Mouse (Mus musculus): ENCODE data around the gene Phf2. TPM values are rescaled to one million over a fixed set of nuclear protein-coding genes. Genes with fewer than 3 reads are reported as not detected.

Phf2 gene
- polyA plus RNA-seq, 1 experiment from 2014 or later: 2.2 TPM

DNA sequence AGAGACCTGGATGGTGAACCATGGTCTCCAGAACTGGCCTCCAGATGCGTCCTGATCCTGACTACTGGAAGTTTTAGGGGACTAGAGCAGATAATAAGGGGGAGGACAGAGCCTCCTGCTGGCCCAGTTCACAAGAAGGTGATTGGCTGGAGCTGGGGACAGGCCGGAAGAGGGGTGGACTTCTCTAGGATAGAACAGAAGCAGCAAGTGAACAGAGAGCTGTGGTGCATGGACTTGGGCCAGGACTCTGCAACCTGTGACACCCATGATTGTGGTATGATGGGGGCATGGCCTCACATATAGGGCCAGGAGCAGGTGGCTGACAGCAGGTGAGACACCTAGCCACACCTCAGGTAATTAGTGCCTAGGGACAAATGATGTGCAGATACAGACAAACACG is 17.0 kb downstream of the Phf2 start:
- 50% methylated on average over 3 of the region's 3 CpGs for WGBS (ENCODE audit: insufficient replicate concordance)
- H3K4me1 ChIP-seq (replicated peaks): peaks cover 68% of the 10 kb centered on the region
- H3K9me3 ChIP-seq (replicated peaks): no peaks in the 10 kb centered on the region
- H3K27me3 ChIP-seq: no peaks in the 10 kb centered on the region
- H3K4me2 ChIP-seq: peak overlapping the region; percentile 1
- no peaks in the 10 kb centered on the region for H3K36me3 ChIP-seq
- DNase-seq (no peak), ATAC-seq (ENCODE audit: low read depth) (peak; percentile 43; the same call in 1 of the 2 replicates)
- no peak overlapping the region for H3K4me3 ChIP-seq (replicated peaks)
- peak overlapping the region; percentile 35 for H3K27ac ChIP-seq
- H3K9ac ChIP-seq: 0 out of 2 replicates have a peak overlapping the region, but pooled peaks have one; percentile 15

DNA sequence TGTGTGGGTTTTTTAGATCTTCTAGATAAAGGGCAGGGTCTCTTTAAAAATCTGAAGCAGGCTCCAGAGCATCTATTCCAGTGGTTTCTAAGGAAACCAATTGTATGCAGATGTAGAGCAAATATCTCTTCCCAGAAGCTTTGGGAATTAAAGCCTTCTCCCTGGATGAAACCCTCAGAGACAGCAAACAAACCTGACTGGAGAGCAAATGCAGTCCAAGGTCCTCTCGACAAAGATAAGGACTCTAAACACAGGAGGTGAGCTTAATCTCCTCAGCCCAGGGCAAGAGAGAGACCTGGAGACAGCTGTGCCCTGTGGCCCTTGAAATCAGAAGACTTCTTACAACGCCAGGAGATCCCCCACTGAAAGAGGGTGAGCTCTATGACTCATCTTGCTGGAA is 17.4 kb downstream of the Phf2 start:
- H3K4me2 ChIP-seq: 0 out of 2 replicates have a peak overlapping the region, but pooled peaks have one; percentile 1
- no peaks in the 10 kb centered on the region for H3K27me3 ChIP-seq
- H3K9ac ChIP-seq: no peak overlapping the region
- peak overlapping the region; percentile 35; the same call in 1 of the 2 replicates for H3K27ac ChIP-seq
- peaks cover 64% of the 10 kb centered on the region for H3K4me1 ChIP-seq (replicated peaks)
- no peaks in the 10 kb centered on the region for H3K36me3 ChIP-seq
- ATAC-seq (ENCODE audit: low read depth) (peak; percentile 74), DNase-seq (peak; percentile 31)
- H3K4me3 ChIP-seq (replicated peaks): no peak overlapping the region
- H3K9me3 ChIP-seq (replicated peaks): no peaks in the 10 kb centered on the region
- 3% methylated on average over 2 of the region's 2 CpGs for WGBS (ENCODE audit: insufficient replicate concordance)

DNA sequence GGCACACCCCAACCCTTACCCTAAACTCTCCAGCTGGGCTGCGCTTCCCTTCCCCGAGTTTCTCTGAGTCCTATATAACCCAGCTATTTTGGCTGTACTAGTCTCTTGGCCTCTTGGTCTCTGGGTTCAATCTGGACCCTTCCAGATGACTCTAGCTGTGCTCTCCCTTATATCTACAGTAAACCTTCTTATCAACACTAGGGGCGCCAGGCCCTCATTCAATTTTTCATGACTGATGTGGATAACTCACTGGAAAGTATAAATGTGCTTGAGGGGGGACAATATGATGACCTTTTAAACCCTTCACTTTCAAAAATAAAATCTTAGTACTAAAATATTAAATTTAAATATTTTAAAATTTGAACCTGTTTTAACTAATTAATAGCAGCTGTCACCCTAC is 18.1 kb downstream of the Phf2 start:
- DNase-seq: no peak

DNA sequence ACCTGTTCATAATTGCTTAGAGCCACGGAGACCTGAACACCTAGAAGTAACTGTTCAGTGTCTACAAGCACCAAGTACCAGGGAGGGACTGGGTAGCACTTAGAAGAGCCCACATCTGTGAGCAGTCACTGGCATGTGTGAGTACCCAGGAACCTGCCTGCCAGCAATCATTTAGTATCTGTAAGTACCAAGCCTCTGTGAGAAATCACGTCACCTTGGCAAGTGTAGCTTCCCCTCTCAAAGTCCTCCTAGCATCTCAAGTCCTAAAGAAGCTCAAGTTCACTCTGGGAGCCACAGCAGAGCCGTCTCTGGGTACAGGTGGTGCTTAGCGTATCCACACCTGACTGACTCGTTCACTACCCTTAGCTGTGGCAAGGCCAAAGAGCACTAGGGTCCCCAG is 19.2 kb downstream of the Phf2 start:
- H3K9me3 ChIP-seq (replicated peaks): no peaks in the 10 kb centered on the region
- ATAC-seq (ENCODE audit: low read depth): no peak
- H3K27me3 ChIP-seq: no peaks in the 10 kb centered on the region
- WGBS (ENCODE audit: insufficient replicate concordance): 75% methylated on average over 5 of the region's 5 CpGs
- H3K4me2 ChIP-seq: no peak overlapping the region
- no peak overlapping the region for H3K27ac ChIP-seq
- no peak overlapping the region for H3K9ac ChIP-seq
- H3K36me3 ChIP-seq: no peaks in the 10 kb centered on the region
- H3K4me1 ChIP-seq (replicated peaks): peaks cover 50% of the 10 kb centered on the region
- H3K4me3 ChIP-seq (replicated peaks): no peak overlapping the region
- DNase-seq: no peak

More for the DNA sequence above, 18.1 kb downstream of the Phf2 start:
- H3K4me2 ChIP-seq: no peak overlapping the region
- no peaks in the 10 kb centered on the region for H3K9me3 ChIP-seq (replicated peaks)
- H3K27me3 ChIP-seq: no peaks in the 10 kb centered on the region
- H3K27ac ChIP-seq: no peak overlapping the region
- peaks cover 58% of the 10 kb centered on the region for H3K4me1 ChIP-seq (replicated peaks)
- no peaks in the 10 kb centered on the region for H3K36me3 ChIP-seq
- no peak overlapping the region for H3K4me3 ChIP-seq (replicated peaks)
- ATAC-seq (ENCODE audit: low read depth): no peak
- H3K9ac ChIP-seq: no peak overlapping the region
- WGBS (ENCODE audit: insufficient replicate concordance): 55% methylated on average over 3 of the region's 3 CpGs

DNA sequence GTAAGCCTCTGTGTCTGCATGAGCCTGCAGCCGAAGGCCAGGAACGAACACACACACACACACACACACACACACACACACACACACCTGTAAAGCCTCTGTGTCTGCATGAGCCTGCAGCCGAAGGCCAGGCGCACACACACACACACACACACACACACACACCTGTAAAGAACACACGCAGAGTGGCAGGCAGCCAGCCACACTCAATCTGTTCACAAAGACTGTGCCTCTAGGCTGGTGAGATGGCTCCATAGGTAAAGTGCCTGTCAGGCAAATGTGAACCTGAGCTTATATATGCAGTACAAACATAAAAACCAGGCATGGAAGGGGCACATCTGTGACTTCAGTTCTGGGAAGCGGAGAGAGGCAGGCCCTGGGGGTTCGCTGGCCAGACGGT is 20.1 kb downstream of the Phf2 start:
- Histone ChIP-seq H3K4me2 (no peak overlapping the region), H3K9me3 (replicated peaks) (no peaks in the 10 kb centered on the region), H3K27me3 (no peaks in the 10 kb centered on the region), H3K4me1 (replicated peaks) (peaks cover 45% of the 10 kb centered on the region), H3K9ac (no peak overlapping the region), H3K4me3 (replicated peaks) (no peak overlapping the region), H3K36me3 (no peaks in the 10 kb centered on the region), H3K27ac (no peak overlapping the region)
- DNase-seq: no peak
- 86% methylated on average over 8 of the region's 8 CpGs for WGBS (ENCODE audit: insufficient replicate concordance)
- ATAC-seq (ENCODE audit: low read depth): no peak

DNA sequence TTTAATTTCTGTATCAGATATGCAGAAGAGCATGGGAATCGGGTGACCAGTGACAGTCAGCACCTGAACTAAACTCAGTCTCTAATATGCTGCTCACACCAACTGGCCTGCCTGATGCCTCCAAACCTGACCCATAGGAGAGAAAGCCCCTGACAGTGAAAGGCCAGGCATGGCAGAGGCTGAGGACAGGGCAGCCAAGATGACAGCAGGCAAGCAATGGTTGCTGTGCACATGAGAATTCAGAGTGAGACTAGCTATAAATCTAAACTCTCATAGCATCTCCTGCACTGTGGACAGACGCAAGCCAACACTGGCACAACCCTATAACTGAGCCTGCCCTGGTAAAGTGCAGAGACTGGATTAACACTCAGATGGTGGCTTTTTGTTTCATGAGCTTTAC is 20.6 kb downstream of the Phf2 start:
- H3K27ac ChIP-seq: no peak overlapping the region
- H3K4me3 ChIP-seq (replicated peaks): no peak overlapping the region
- peaks cover 46% of the 10 kb centered on the region for H3K4me1 ChIP-seq (replicated peaks)
- ATAC-seq (ENCODE audit: low read depth): no peak
- no peak overlapping the region for H3K4me2 ChIP-seq
- no peak for DNase-seq
- H3K9ac ChIP-seq: no peak overlapping the region
- H3K27me3 ChIP-seq: no peaks in the 10 kb centered on the region
- H3K36me3 ChIP-seq: no peaks in the 10 kb centered on the region
- no peaks in the 10 kb centered on the region for H3K9me3 ChIP-seq (replicated peaks)
- 74% methylated on average over 2 of the region's 2 CpGs for WGBS (ENCODE audit: insufficient replicate concordance)

DNA sequence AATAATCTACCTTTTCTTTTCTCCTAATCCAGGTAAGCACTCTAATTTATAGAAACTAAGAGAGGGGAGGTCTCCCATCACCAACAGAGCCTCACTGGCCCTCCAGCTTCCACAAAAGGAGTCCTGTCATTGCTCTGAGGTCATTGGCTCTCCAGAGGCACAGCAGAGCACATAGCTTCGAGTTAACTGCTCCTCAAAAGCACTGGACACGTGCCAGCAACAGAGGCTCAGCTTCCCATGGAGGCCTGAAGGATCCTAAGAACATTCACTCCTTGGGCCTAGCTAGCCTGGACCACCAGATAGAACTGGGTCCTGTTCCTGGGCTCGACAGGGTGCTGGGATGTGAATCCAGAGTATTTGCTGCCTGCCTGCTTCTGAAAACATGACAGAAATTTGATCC is 21.8 kb downstream of the Phf2 start:
- DNase-seq (no peak), ATAC-seq (ENCODE audit: low read depth) (no peak)
- Histone ChIP-seq H3K27ac (no peak overlapping the region), H3K9ac (no peak overlapping the region), H3K9me3 (replicated peaks) (no peaks in the 10 kb centered on the region), H3K4me3 (replicated peaks) (no peak overlapping the region), H3K27me3 (no peaks in the 10 kb centered on the region), H3K4me2 (no peak overlapping the region), H3K36me3 (no peaks in the 10 kb centered on the region), H3K4me1 (replicated peaks) (peaks cover 41% of the 10 kb centered on the region)
- WGBS (ENCODE audit: insufficient replicate concordance): 45% methylated on average over 3 of the region's 3 CpGs

DNA sequence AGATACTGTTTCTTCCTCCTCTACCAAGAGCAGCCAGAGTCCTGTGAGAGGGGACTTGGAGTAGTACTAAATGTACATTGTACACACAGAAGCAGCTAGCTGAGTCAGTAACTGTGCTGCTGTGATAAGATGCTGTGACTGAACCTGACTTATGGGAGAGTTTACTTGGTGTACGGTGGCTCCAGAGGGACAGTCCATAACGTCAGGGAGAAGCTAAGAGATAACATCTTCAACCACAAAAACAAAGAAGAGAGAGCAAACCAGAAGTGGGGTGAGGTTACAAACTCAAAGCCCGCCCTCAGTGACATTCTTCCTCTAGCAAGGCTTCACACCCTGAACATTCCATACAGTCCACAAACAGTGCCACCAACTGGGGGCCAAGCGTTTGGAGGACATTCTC is 25.6 kb downstream of the Phf2 start:
- DNase-seq: peak; percentile 57

DNA sequence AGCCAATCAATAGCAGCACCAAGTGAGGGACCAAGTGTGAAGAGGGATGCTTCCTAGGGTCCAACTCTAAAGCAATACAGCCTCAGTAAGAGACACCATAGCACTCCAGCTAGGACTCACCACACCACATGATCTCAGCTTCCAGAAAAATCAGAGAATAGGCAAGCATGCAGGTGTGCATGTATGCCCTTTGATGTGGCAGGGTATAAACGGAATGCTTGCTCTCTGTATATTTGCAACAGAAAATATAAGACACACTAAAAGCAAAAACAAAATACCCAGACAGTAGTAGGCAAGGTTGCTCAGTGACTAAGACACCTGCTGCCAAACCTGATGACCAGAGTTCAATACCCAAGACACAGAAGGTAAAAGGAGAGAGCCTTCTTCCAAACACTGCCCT is 27.4 kb downstream of the Phf2 start:
- 65% methylated on average over 1 of the region's 1 CpGs for WGBS (ENCODE audit: insufficient replicate concordance)

More for the DNA sequence above, 25.6 kb downstream of the Phf2 start:
- Histone ChIP-seq H3K4me2 (peak overlapping the region; percentile 28; the same call in 1 of the 2 replicates), H3K27me3 (no peaks in the 10 kb centered on the region), H3K27ac (peak overlapping the region; percentile 77), H3K4me1 (replicated peaks) (peaks cover 27% of the 10 kb centered on the region), H3K9ac (no peak overlapping the region), H3K4me3 (replicated peaks) (no peak overlapping the region), H3K9me3 (replicated peaks) (no peaks in the 10 kb centered on the region), H3K36me3 (no peaks in the 10 kb centered on the region)
- WGBS (ENCODE audit: insufficient replicate concordance): 21% methylated on average over 4 of the region's 4 CpGs
- peak; percentile 90 for ATAC-seq (ENCODE audit: low read depth)

DNA sequence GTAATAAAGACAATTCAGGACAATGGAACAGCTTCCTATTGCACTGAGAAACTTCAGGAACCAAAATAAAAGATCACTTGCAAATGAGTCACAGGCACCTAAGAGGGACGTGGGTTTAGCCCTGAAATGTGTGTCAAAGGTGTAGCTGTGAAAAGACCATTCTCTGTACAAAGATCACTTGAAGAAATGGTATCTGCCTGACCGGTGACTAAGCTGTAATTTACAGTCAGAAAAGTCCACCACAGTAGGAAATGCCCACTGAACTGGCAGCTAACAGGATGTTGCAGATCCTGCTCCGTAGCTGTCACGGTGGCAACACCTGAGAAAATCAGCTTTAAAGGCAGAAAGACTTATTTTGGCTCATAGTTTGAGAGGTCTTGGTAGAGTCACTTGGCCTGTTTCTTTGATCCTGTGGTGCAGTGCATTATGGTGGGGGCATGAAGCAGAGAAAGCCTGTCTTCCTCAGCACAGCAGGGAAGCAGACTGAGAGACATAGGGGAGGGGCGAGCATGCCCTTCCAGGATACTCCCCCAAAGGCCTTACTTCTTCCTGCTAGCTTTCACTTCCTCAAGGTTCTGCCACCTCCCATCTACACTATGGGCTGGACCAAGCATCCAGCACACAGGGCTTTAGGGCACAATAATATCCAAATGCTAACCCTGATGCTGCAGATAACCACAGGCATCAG is 28.9 kb downstream of the Phf2 start:
- ATAC-seq (ENCODE audit: low read depth): peak; percentile 22; the same call in 1 of the 2 replicates
- no peak for DNase-seq
- Histone ChIP-seq H3K27me3 (no peaks in the 10 kb centered on the region), H3K27ac (no peak overlapping the region), H3K9ac (no peak overlapping the region), H3K36me3 (no peaks in the 10 kb centered on the region), H3K4me1 (replicated peaks) (peaks cover 45% of the 10 kb centered on the region), H3K4me3 (replicated peaks) (no peak overlapping the region), H3K9me3 (replicated peaks) (no peaks in the 10 kb centered on the region), H3K4me2 (no peak overlapping the region)
- WGBS (ENCODE audit: insufficient replicate concordance): 49% methylated on average over 5 of the region's 5 CpGs

More for the DNA sequence above, 27.4 kb downstream of the Phf2 start:
- Histone ChIP-seq H3K4me2 (no peak overlapping the region), H3K4me3 (replicated peaks) (no peak overlapping the region), H3K27ac (no peak overlapping the region), H3K9me3 (replicated peaks) (no peaks in the 10 kb centered on the region), H3K36me3 (no peaks in the 10 kb centered on the region), H3K9ac (no peak overlapping the region), H3K4me1 (replicated peaks) (peaks cover 40% of the 10 kb centered on the region), H3K27me3 (no peaks in the 10 kb centered on the region)
- ATAC-seq (ENCODE audit: low read depth) (no peak), DNase-seq (no peak)

DNA sequence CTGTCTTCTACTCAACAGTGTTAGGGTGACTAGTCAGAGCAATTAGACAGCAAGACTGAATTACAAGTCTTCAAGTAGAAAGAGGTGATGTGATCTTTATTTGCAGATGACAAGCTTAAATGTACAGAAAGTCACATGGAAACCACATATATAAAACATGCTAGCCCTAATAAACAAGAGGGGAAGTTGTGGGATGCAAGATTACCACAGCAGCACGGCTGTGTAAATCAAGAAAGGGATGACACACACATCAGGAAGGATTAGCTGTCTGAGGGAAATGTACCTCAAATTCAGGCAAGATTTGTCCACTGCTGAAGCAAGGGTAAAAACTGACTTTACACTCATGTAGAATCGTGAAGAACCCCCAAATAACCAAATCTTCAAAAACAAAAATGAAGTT is 32.6 kb downstream of the Phf2 start:
- 37% methylated on average over 2 of the region's 2 CpGs for WGBS (ENCODE audit: insufficient replicate concordance)
- peaks cover 40% of the 10 kb centered on the region for H3K4me1 ChIP-seq (replicated peaks)
- no peaks in the 10 kb centered on the region for H3K27me3 ChIP-seq
- H3K36me3 ChIP-seq: peaks cover 4% of the 10 kb centered on the region; the same call in 1 of the 2 replicates
- H3K9ac ChIP-seq: no peak overlapping the region
- H3K4me3 ChIP-seq (replicated peaks): no peak overlapping the region
- H3K27ac ChIP-seq: no peak overlapping the region
- no peak for ATAC-seq (ENCODE audit: low read depth)
- no peak overlapping the region for H3K4me2 ChIP-seq
- no peaks in the 10 kb centered on the region for H3K9me3 ChIP-seq (replicated peaks)
- DNase-seq: no peak

DNA sequence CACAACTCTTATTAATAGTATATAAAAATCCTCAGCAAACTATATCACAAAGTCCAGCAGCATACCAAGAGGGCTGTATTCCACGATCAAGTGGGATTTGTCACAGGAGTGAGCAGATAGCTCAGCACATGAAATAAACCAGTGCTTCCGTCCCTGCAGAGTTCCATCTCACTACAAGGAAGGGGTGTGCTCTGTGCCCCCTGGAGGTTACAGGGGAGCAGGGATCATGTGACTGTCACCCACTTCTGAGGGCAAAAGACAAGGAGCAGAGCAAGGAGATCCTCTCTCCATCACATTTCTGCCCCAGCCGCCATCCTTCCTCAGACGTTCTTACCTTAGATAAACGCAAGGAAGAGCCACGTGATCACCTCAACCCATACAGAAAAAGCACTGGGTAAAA is 33.4 kb downstream of the Phf2 start:
- Histone ChIP-seq H3K27ac (no peak overlapping the region), H3K27me3 (no peaks in the 10 kb centered on the region), H3K4me1 (replicated peaks) (peaks cover 42% of the 10 kb centered on the region), H3K9me3 (replicated peaks) (no peaks in the 10 kb centered on the region), H3K36me3 (peaks cover 4% of the 10 kb centered on the region; the same call in 1 of the 2 replicates), H3K4me3 (replicated peaks) (no peak overlapping the region), H3K9ac (no peak overlapping the region), H3K4me2 (no peak overlapping the region)
- WGBS (ENCODE audit: insufficient replicate concordance): 72% methylated on average over 6 of the region's 6 CpGs
- ATAC-seq (ENCODE audit: low read depth) (no peak), DNase-seq (no peak)
